ENCODE assay signal across 7 mouse cellular contexts in the genomic region with DNA sequence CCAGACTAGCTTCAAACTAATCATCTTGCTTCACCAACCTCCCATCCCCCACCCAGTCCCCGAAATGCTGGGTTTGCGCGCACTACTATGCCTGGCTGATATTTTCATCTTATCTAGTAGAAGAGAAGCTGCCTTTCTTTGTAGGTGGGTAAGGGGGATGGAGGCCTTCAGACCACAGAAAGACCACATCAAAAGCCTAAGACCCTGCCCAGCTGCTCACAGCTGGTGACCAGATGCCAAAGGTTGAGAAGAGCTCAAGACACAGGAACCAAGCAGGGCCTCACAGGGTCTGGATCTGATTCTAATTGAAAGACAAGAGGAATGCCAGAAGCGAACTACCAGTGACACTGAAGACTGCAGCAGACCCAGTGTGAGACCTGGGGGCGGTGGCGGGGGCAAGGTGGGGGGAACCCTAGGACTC. TPM values are rescaled to one million over a fixed set of nuclear protein-coding genes. Genes with fewer than 3 reads are reported as not detected.
DNase-seq lines count a peak whose midpoint lies in the region; ATAC-seq and TF ChIP-seq lines count a peak whose summit lies in the region.

No protein-coding gene starts in this region.

- peak overlapping the region; percentile 99 for H3K27ac ChIP-seq in lung, postnatal 0 days (ENCODE audit: low read length)
- peak overlapping the region; percentile 99 for H3K27ac ChIP-seq in embryonic facial prominence, embryonic 10.5 days (replicated peaks)
- peak overlapping the region; percentile 97 for H3K27ac ChIP-seq in hindbrain, postnatal 0 days
- peak overlapping the region; percentile 98 for H3K27ac ChIP-seq in midbrain, embryonic 15.5 days

- H3K4me1 ChIP-seq in lung, postnatal 0 days (ENCODE audit: insufficient read depth, low read depth, low read length) = no peaks in the 10 kb centered on the region
- H3K4me1 ChIP-seq in embryonic facial prominence, embryonic 10.5 days = peaks cover 24% of the 10 kb centered on the region
- peaks cover 13% of the 10 kb centered on the region for H3K4me1 ChIP-seq in hindbrain, postnatal 0 days (ENCODE audit: insufficient read depth, low read length)
- H3K4me1 ChIP-seq in midbrain, embryonic 15.5 days = peaks cover 20% of the 10 kb centered on the region

- no peaks in the 10 kb centered on the region for H3K27me3 ChIP-seq in lung, postnatal 0 days (replicated peaks; ENCODE audit: insufficient read depth, low read length)
- H3K27me3 ChIP-seq in embryonic facial prominence, embryonic 10.5 days (replicated peaks; ENCODE audit: low read depth, poor library complexity, severe bottlenecking) = no peaks in the 10 kb centered on the region
- no peaks in the 10 kb centered on the region for H3K27me3 ChIP-seq in hindbrain, postnatal 0 days (ENCODE audit: insufficient read depth, low read length)
- no peaks in the 10 kb centered on the region for H3K27me3 ChIP-seq in midbrain, embryonic 15.5 days (replicated peaks)

- H3K9ac ChIP-seq in lung, postnatal 0 days (replicated peaks; ENCODE audit: low read depth) = no peak overlapping the region
- H3K9ac ChIP-seq in hindbrain, postnatal 0 days (replicated peaks; ENCODE audit: low read length) = peak overlapping the region; percentile 96
- H3K9ac ChIP-seq in midbrain, embryonic 15.5 days = peak overlapping the region; percentile 98

- TF ChIP-seq CTCF in lung, postnatal 0 days (IDR thresholded peaks at IDR 0.05) = no peak
- TF ChIP-seq CTCF in hindbrain, postnatal 0 days (IDR thresholded peaks at IDR 0.05; ENCODE audit: low read depth) = no peak

- no peak for TF ChIP-seq EP300 in lung, postnatal 0 days (IDR thresholded peaks at IDR 0.05)

- DNase-seq in lung, postnatal 0 days (ENCODE audit: low spot score) = peak; percentile 34
- no peak for DNase-seq in lung, postnatal 36 days
- peak; percentile 76 for DNase-seq in embryonic facial prominence, embryonic 10.5 days (ENCODE audit: low spot score)
- DNase-seq in hindbrain, postnatal 0 days (ENCODE audit: low spot score) = peak; percentile 49
- DNase-seq in spleen, postnatal 14 days (ENCODE audit: low spot score in 2 of 2) = no peak
- DNase-seq in c-Kit-positive CD71-positive TER-119-positive erythroid progenitor cells, embryonic 14.5 days (ENCODE audit: low spot score) = no peak

- peak overlapping the region; percentile 66 for H3K4me2 ChIP-seq in lung, postnatal 0 days (replicated peaks; ENCODE audit: low read depth, low read length)
- peak overlapping the region; percentile 82 for H3K4me2 ChIP-seq in hindbrain, postnatal 0 days (ENCODE audit: low read depth, low read length)
- H3K4me2 ChIP-seq in midbrain, embryonic 15.5 days = peak overlapping the region; percentile 70

- H3K4me3 ChIP-seq in lung, postnatal 0 days (ENCODE audit: low read depth, low read length) = peak overlapping the region; percentile 98; the same call in 1 of the 2 replicates
- H3K4me3 ChIP-seq in embryonic facial prominence, embryonic 10.5 days = peak overlapping the region; percentile 97
- H3K4me3 ChIP-seq in hindbrain, postnatal 0 days (ENCODE audit: low read length) = peak overlapping the region; percentile 75
- peak overlapping the region; percentile 91 for H3K4me3 ChIP-seq in midbrain, embryonic 15.5 days

- H3K9me3 ChIP-seq in lung, postnatal 0 days (ENCODE audit: low read length) = no peaks in the 10 kb centered on the region
- H3K9me3 ChIP-seq in embryonic facial prominence, embryonic 10.5 days = no peaks in the 10 kb centered on the region
- no peaks in the 10 kb centered on the region for H3K9me3 ChIP-seq in hindbrain, postnatal 0 days (ENCODE audit: low read length)
- H3K9me3 ChIP-seq in midbrain, embryonic 15.5 days = no peaks in the 10 kb centered on the region

- WGBS in lung, postnatal 0 days = 54% methylated on average over 6 of the region's 6 CpGs
- 16% methylated on average over 6 of the region's 6 CpGs for WGBS in embryonic facial prominence, embryonic 10.5 days
- WGBS in hindbrain, postnatal 0 days = 17% methylated on average over 6 of the region's 6 CpGs
- WGBS in midbrain, embryonic 15.5 days = 21% methylated on average over 6 of the region's 6 CpGs

- no peak for ATAC-seq in lung, postnatal 0 days
- no peak for ATAC-seq in hindbrain, postnatal 0 days
- ATAC-seq in midbrain, embryonic 15.5 days (replicated peaks) = no peak; the same call in 1 of the 2 replicates

- H3K36me3 ChIP-seq in lung, postnatal 0 days (ENCODE audit: insufficient read depth, low read length) = no peaks in the 10 kb centered on the region
- H3K36me3 ChIP-seq in embryonic facial prominence, embryonic 10.5 days (replicated peaks) = peaks cover 28% of the 10 kb centered on the region
- no peaks in the 10 kb centered on the region for H3K36me3 ChIP-seq in hindbrain, postnatal 0 days (ENCODE audit: insufficient read depth, low read length)
- H3K36me3 ChIP-seq in midbrain, embryonic 15.5 days (replicated peaks) = 0 out of 2 replicates have a peak, but pooled peaks cover 5% of the 10 kb centered on the region

RNA-seq across cellular contexts. Expression of a gene that starts 1.0 kb away (rescaled TPM):
- polyA plus RNA-seq in lung, postnatal 0 days (2015; fragmentation: Nextera tagmentation; extraction: Ambion mirVana) = 4.4 and 5.0 TPM in 2 replicates
- 26.1 and 29.1 TPM in 2 replicates for polyA plus RNA-seq in embryonic facial prominence, embryonic 10.5 days (2016; fragmentation: Nextera tagmentation; extraction: Ambion mirVana)
- 73.9 and 79.9 TPM in 2 replicates for total RNA-seq in hindbrain, postnatal 0 days (2014; rRNA removed)
- polyA plus RNA-seq in hindbrain, postnatal 0 days (2015; fragmentation: Nextera tagmentation; extraction: Ambion mirVana) = 60.1 and 62.2 TPM in 2 replicates
- polyA plus RNA-seq in midbrain, embryonic 15.5 days (2015; fragmentation: Nextera tagmentation; extraction: Ambion mirVana) = 117 and 123 TPM in 2 replicates

RNA-seq across cellular contexts. Expression of a gene that starts 14.7 kb away (rescaled TPM):
- 73.1 and 104 TPM in 2 replicates for polyA plus RNA-seq in lung, postnatal 0 days (2015; fragmentation: Nextera tagmentation; extraction: Ambion mirVana)
- polyA plus RNA-seq in embryonic facial prominence, embryonic 10.5 days (2016; fragmentation: Nextera tagmentation; extraction: Ambion mirVana) = 146 and 152 TPM in 2 replicates
- 239 and 274 TPM in 2 replicates for total RNA-seq in hindbrain, postnatal 0 days (2014; rRNA removed)
- 64.1 and 64.7 TPM in 2 replicates for polyA plus RNA-seq in hindbrain, postnatal 0 days (2015; fragmentation: Nextera tagmentation; extraction: Ambion mirVana)
- 101 and 108 TPM in 2 replicates for polyA plus RNA-seq in midbrain, embryonic 15.5 days (2015; fragmentation: Nextera tagmentation; extraction: Ambion mirVana)

RNA-seq across cellular contexts. Expression of a gene that starts 16.1 kb away (rescaled TPM):
- polyA plus RNA-seq in lung, postnatal 0 days (2015; fragmentation: Nextera tagmentation; extraction: Ambion mirVana) = 22.7 and 24.1 TPM in 2 replicates
- 23.8 and 26.8 TPM in 2 replicates for polyA plus RNA-seq in embryonic facial prominence, embryonic 10.5 days (2016; fragmentation: Nextera tagmentation; extraction: Ambion mirVana)
- total RNA-seq in hindbrain, postnatal 0 days (2014; rRNA removed) = 257 and 290 TPM in 2 replicates
- 71.2 and 72.7 TPM in 2 replicates for polyA plus RNA-seq in hindbrain, postnatal 0 days (2015; fragmentation: Nextera tagmentation; extraction: Ambion mirVana)
- polyA plus RNA-seq in midbrain, embryonic 15.5 days (2015; fragmentation: Nextera tagmentation; extraction: Ambion mirVana) = 83.2 and 89.8 TPM in 2 replicates

RNA-seq across cellular contexts. Expression of a gene that starts 45.8 kb away (rescaled TPM):
- polyA plus RNA-seq in lung, postnatal 0 days (2015; fragmentation: Nextera tagmentation; extraction: Ambion mirVana) = 7.4 and 8.5 TPM in 2 replicates
- polyA plus RNA-seq in embryonic facial prominence, embryonic 10.5 days (2016; fragmentation: Nextera tagmentation; extraction: Ambion mirVana) = 16.1 and 20.6 TPM in 2 replicates
- 19.7 and 30.6 TPM in 2 replicates for total RNA-seq in hindbrain, postnatal 0 days (2014; rRNA removed)
- polyA plus RNA-seq in hindbrain, postnatal 0 days (2015; fragmentation: Nextera tagmentation; extraction: Ambion mirVana) = 15.8 and 17.8 TPM in 2 replicates
- 30.8 and 32.5 TPM in 2 replicates for polyA plus RNA-seq in midbrain, embryonic 15.5 days (2015; fragmentation: Nextera tagmentation; extraction: Ambion mirVana)

RNA-seq across cellular contexts. Expression of a gene that starts 54.8 kb away (rescaled TPM):
- polyA plus RNA-seq in lung, postnatal 0 days (2015; fragmentation: Nextera tagmentation; extraction: Ambion mirVana) = 13.0 and 14.4 TPM in 2 replicates
- 16.6 and 19.6 TPM in 2 replicates for polyA plus RNA-seq in embryonic facial prominence, embryonic 10.5 days (2016; fragmentation: Nextera tagmentation; extraction: Ambion mirVana)
- total RNA-seq in hindbrain, postnatal 0 days (2014; rRNA removed) = 3.3 and 4.8 TPM in 2 replicates
- 2.6 and 5.1 TPM in 2 replicates for polyA plus RNA-seq in hindbrain, postnatal 0 days (2015; fragmentation: Nextera tagmentation; extraction: Ambion mirVana)
- 4.0 and 5.1 TPM in 2 replicates for polyA plus RNA-seq in midbrain, embryonic 15.5 days (2015; fragmentation: Nextera tagmentation; extraction: Ambion mirVana)

Comparison
In these comparisons a context has a peak if more than half of its experiments do, and no peak if none do; other contexts are left out.
1. DNase-seq: peak in lung, postnatal 0 days (single experiment), embryonic facial prominence, embryonic 10.5 days (single experiment) and hindbrain, postnatal 0 days (single experiment); none in lung, postnatal 36 days (single experiment), spleen, postnatal 14 days (0 of 2) and c-Kit-positive CD71-positive TER-119-positive erythroid progenitor cells, embryonic 14.5 days (single experiment).
2. Peak in every context shown above with its lines, with median percentiles within 50 percentile points of each other: H3K27ac ChIP-seq, H3K4me2 ChIP-seq and H3K4me3 ChIP-seq.